Mouse (Mus musculus) lung, adult 2 months (tissue): ENCODE results near the gene Pacsin2.

ENCODE experiments used
- CTCF ChIP-seq: fragments of 200-500 bp; IDR thresholded peaks from 2 replicates; pipeline ENCODE4 v1.5.1; 2011; ENCODE audit warnings: mild to moderate bottlenecking, low read length, control low read depth; ENCODE audit not compliant: insufficient read depth
- POLR2A ChIP-seq: fragments of 200-500 bp; IDR thresholded peaks from 2 replicates; pipeline ENCODE4 v1.6.1; 2011; ENCODE audit warnings: low read depth, mild to moderate bottlenecking, control low read depth, low read length, borderline replicate concordance; ENCODE audit errors: extremely low read depth

DNA sequence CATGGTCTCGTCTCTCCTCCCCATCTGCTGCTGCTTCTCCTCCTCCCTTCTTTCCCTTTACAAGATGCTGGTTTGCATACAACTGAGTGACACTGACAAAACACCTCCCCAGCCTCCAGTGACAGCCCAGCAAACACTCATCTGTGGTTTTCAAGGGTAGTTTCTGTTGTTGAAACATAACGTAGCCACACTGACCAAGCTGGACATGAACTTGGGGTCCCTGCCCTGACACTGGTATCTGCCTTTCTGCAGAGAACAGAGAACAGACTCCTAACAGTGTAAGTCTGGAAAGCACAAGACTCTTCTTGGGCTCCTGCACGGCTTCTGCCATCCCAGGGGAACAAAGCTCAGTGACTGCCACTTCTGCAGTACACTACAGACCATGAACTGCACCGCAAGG, 29.7 kb downstream of the Pacsin2 start:
- no peak for TF ChIP-seq CTCF
- no peak for TF ChIP-seq POLR2A
